Mouse (Mus musculus) gastrocnemius, adult 2 months (tissue): ENCODE measurements around the gene Rfxank. TPM values are rescaled to one million over a fixed set of nuclear protein-coding genes. Genes with fewer than 3 reads are reported as not detected.

Experiments used
- DNase-seq: peaks from one replicate; pipeline ENCODE4 v3.0.0; 2022
- H3K27ac ChIP-seq: fragments of 200-600 bp; 2 replicates; pipeline ENCODE4 v1.8.1; 2022; ENCODE audit warnings: mild to moderate bottlenecking
- H3K4me3 ChIP-seq: fragments of 200-600 bp; 2 replicates; pipeline ENCODE4 v1.8.1; 2022; ENCODE audit warnings: mild to moderate bottlenecking, moderate library complexity
- CTCF ChIP-seq: fragments of 200-600 bp; IDR thresholded peaks from 2 replicates; pipeline ENCODE4 v1.8.1; 2022; ENCODE audit warnings: antibody characterized with exemption, mild to moderate bottlenecking, moderate library complexity
- intact Hi-C: fragments of 180-260 bp; cut with DNase I; formaldehyde crosslinking; loops from one replicate; pipeline ENCODE4 v1.15.1; 2025
- total RNA-seq, 2 experiments: library from RNA; stranded (reverse); gene quantifications; 2 replicates each; pipeline ENCODE4 v1.2.3; 2021

Gene Rfxank
- total RNA-seq, 2 experiments from 2014 or later: 7.5 to 10.7 TPM

DNA sequence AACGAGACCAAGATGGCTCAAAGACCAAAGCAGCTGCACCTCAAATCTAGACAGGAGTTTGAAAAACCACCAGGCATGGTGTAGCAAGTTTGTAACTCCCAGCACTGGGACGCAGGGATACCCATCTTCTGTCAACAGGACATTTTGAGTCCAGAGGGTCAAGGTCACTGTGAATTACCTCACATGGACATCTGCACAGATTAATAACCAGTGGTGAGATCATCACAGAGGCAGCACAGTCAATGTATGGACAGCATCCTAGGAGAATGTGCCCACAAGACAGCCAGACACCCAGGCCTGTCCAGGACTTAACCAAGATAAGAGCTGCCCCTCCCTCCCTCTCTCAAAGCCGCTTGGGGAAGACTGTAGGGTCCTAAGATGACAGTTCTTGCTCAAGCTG lies 31.2 kb upstream of the Rfxank start:
- no peak for DNase-seq
- TF ChIP-seq CTCF: no peak
- intact Hi-C loops: loop anchor here (5.0 kb wide), 1 partner anchor 248 kb away; no protein-coding TSS in a partner anchor
- Histone ChIP-seq H3K27ac (no peak overlapping the region), H3K4me3 (no peak overlapping the region)

DNA sequence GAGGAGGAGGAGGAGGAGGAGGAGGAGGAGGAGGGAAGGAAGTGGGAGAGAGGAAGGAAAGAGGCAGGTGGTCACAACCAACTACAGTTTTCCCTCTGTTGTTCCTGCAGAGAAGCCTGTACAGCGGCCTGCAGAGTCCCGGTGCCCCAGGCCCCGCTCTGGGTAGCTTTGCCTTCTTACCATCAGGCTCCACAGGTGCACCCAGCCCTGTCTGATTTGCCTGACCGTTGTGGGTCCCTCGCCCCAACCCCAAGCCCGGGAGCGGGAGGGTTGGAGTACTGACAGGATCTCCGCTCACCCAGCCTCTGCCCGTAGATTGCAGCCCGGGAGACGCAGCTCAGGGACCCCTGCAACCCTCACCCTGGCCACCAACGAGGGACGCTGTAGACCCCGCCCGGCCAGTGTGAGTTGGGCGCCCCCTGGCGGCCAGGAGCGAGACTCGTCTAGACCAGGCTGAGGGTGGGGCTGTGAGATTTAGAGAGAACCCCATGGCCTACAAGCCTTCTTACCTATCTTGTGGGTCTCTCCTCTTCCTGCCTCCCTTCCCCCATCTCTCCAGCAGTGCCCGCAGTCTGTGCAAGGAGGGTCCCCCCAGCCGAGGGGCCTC lies 27.7 kb upstream of the Rfxank start:
- intact Hi-C loops: loop anchor here (1.0 to 5.0 kb wide), 2 partner anchors 62 to 79 kb away; no protein-coding TSS in a partner anchor
- Histone ChIP-seq H3K27ac (no peak overlapping the region), H3K4me3 (peak overlapping the region; percentile 41)
- peak; percentile 78 for DNase-seq
- peak; percentile 93 for TF ChIP-seq CTCF

DNA sequence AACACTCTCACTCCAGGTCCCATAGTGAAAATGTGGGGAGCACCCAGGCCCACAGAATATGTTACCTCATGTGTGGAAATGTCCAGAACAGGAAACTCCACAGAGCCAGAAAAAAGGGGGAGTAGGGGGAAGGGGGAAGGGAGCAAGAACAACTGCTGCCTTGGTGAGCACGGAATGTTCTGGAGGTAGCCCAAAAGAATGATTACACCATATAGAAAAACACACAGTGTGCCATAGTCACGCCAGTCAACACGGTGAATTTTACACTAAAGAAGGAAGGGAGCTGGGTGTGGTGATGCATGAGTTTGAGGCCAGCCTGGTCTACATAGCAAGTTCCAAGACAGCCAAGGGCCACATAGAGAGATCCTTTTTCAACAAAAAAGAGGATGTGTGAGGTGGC lies 24.4 kb upstream of the Rfxank start:
- TF ChIP-seq CTCF: no peak
- DNase-seq: no peak
- no peak overlapping the region for H3K27ac ChIP-seq
- H3K4me3 ChIP-seq: no peak overlapping the region
- intact Hi-C loops: no loop called here

- H3K27ac ChIP-seq: no peak overlapping the region
- no peak for DNase-seq
- intact Hi-C loops: no loop called here
- no peak overlapping the region for H3K4me3 ChIP-seq
- TF ChIP-seq CTCF: no peak
These were observed 21.1 kb upstream of the Rfxank start for GRCm38 (mm10) chr8:70160015-70160414.

DNA sequence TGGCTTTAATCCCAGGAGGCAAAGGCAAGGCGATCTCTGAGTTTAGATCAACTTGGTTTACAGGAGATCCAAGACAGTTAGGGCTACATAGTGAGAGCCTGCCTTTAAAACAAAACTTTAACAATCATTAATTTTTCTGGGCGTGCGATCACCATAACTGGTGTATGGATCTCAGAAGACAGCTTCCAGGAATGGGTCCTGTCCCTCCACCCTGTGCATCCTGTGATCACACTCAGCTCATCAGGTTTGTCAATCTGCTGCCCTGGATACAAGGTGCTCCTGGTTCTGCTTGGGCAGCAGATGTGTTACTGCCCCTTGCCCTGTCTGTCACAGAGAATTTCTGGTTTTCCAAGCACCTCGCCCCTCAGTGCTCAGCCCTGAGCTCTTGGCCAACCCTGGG lies 20.3 kb upstream of the Rfxank start:
- no peak for DNase-seq
- no peak overlapping the region for H3K27ac ChIP-seq
- TF ChIP-seq CTCF: no peak
- intact Hi-C loops: no loop called here
- H3K4me3 ChIP-seq: no peak overlapping the region

- peak overlapping the region; percentile 20; the same call in 1 of the 2 replicates for H3K27ac ChIP-seq
- H3K4me3 ChIP-seq: peak overlapping the region; percentile 78
- TF ChIP-seq CTCF: no peak
- DNase-seq: peak; percentile 78
- intact Hi-C loops: no loop called here
These were observed 19.3 kb upstream of the Rfxank start for GRCm38 (mm10) chr8:70158069-70158853.

- intact Hi-C loops: no loop called here
- DNase-seq: no peak
- no peak for TF ChIP-seq CTCF
- H3K4me3 ChIP-seq: no peak overlapping the region
- H3K27ac ChIP-seq: no peak overlapping the region
These were observed 18.4 kb upstream of the Rfxank start for GRCm38 (mm10) chr8:70157240-70157800.

GRCm38 (mm10) chr8:70152537-70153257 lies 13.7 kb upstream of the Rfxank start:
- H3K27ac ChIP-seq: no peak overlapping the region
- no peak overlapping the region for H3K4me3 ChIP-seq
- peak; percentile 71 for DNase-seq
- intact Hi-C loops: no loop called here
- TF ChIP-seq CTCF: no peak

- intact Hi-C loops: no loop called here
- Histone ChIP-seq H3K27ac (peak overlapping the region; percentile 10; the same call in 1 of the 2 replicates), H3K4me3 (no peak overlapping the region)
- DNase-seq: peak; percentile 67
- TF ChIP-seq CTCF: no peak
These were observed 11.2 kb upstream of the Rfxank start for GRCm38 (mm10) chr8:70150158-70150557.

DNA sequence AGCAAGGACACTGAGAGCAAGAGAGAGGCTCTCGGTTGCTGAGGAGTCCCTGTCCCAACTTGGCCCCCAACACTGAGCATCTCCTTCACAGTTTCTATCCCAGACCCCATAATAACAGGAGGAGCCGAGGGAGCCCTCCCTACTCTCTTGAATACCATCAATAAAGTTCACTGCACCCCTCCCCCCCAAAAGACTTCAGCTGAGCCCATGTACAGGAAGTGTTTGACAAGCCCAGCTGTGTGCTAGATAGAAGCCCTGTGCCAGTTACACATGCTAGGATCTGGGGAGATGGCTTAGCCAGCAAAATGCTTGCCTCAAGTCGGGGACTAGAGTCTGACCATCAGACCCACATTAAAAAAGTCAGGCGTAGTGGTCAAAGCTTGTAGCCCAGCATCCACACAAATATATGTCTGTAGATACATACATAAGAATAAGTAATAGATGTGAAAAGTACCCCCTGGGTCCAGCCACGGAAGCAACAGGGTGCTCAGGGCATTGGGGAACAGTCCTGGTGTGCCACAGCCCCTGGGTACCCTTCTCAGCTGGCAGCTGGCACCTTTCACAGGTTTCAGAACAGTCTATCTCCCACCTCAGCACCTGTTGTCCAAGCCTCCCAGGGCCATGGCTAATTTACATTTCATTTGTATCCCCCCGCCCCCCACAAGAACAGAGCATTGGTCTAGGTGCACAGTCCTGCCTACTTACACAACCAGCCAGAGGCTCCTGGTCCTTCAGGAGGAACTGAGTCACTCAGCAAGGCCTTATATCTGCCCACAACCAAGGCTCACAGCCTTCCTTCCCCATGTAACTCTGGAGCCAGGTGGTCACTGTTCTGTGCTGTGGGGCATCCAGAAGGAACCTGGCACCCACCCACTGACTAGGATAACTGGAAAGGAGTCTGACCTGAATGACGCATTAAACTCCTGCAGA lies 9.0 kb upstream of the Rfxank start:
- H3K4me3 ChIP-seq: no peak overlapping the region
- intact Hi-C loops: no loop called here
- TF ChIP-seq CTCF: no peak
- no peak for DNase-seq
- no peak overlapping the region for H3K27ac ChIP-seq

GRCm38 (mm10) chr8:70139981-70140380 lies 1.0 kb upstream of the Rfxank start:
- DNase-seq: no peak
- intact Hi-C loops: loop anchor here (2.0 kb wide), 1 partner anchor 33 kb away; the partner anchor contains the start of gene Tmem161a
- TF ChIP-seq CTCF: no peak
- Histone ChIP-seq H3K4me3 (peak overlapping the region; percentile 94), H3K27ac (peak overlapping the region; percentile 94)
